Mouse (Mus musculus): ENCODE results near the gene Rpl13a.

DNA sequence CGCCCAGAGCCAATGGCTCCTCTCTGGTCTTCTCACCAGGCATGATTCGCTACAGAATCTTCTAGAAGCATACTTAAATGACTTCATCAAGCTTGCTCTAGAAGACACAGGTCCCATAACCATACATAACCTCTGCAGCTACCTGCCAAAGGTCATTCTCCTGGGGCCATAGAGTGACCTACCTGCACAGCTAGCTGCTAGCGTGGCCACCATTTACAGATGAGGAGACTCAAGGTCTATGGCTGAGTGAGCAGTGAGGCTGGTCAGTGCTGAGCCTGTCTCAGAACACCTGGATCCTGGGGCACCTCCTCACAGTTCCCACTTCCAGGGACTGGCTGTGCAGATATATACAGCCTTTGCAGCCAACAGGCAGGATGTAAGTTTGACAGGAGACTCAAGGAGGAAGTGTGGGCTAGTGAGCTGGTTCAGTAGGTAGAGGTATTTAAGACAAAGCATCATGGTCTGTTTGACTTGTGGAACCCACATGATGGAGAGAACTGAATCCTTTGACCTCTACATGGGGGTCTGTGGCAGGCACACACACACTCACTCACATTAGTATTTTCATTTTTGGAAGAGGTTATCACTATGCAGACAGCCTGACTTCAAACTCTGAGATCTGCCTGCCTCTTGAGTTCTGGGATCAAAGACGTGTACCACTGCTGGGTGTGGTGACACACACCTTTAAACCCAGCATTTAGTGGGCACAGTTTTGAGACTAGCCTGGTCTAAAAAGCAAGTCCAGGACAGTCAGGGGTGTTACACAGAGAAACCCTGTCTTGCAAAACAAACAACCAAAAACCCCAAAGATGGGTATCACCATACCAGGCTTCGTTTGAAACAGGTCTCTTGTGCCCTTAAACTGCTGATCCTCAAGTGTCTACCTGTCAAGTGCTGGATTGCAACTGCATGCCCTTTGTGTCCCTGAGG, 8.5 kb downstream of the Rpl13a start:
- TF ChIP-seq POLR2A (IDR thresholded peaks at IDR 0.05; ENCODE audit: control insufficient read depth, extremely low read depth, insufficient read depth, low read length, poor library complexity) (no peak), CTCF (IDR thresholded peaks at IDR 0.05; ENCODE audit: borderline replicate concordance, control insufficient read depth, extremely low read depth, insufficient read depth, low read length, poor library complexity) (no peak)
